Mouse (Mus musculus) layer of hippocampus, postnatal 25 days (tissue): Measurements from ENCODE around the gene Mndal. TPM values are rescaled to one million over a fixed set of nuclear protein-coding genes. Genes with fewer than 3 reads are reported as not detected.
A peak's percentile ranks its signal among the peaks of the same experiment; 100 is the strongest.
"Not testable (repeated sequence)": the region's sequence is repeated elsewhere in the genome, so short reads cannot be mapped to it uniquely, and the experiment has no call there.

ENCODE experiments used
- DNase-seq, 2 experiments: peaks; one replicate each; pipeline ENCODE4 v3.0.0; 2022; ENCODE audit warnings: mixed read lengths in 2 of 2, low spot score in 1 of 2; ENCODE audit errors: extremely low spot score in 1 of 2
- total RNA-seq, 2 experiments: library from RNA; stranded (reverse); gene quantifications; 2 replicates each; pipeline ENCODE4 v1.2.3; 2021

Gene Mndal
- total RNA-seq, result 10 to 100 TPM in 1 of 2 experiments, 1 to 10 TPM in 1; 9.9 to 12.0 TPM

DNA sequence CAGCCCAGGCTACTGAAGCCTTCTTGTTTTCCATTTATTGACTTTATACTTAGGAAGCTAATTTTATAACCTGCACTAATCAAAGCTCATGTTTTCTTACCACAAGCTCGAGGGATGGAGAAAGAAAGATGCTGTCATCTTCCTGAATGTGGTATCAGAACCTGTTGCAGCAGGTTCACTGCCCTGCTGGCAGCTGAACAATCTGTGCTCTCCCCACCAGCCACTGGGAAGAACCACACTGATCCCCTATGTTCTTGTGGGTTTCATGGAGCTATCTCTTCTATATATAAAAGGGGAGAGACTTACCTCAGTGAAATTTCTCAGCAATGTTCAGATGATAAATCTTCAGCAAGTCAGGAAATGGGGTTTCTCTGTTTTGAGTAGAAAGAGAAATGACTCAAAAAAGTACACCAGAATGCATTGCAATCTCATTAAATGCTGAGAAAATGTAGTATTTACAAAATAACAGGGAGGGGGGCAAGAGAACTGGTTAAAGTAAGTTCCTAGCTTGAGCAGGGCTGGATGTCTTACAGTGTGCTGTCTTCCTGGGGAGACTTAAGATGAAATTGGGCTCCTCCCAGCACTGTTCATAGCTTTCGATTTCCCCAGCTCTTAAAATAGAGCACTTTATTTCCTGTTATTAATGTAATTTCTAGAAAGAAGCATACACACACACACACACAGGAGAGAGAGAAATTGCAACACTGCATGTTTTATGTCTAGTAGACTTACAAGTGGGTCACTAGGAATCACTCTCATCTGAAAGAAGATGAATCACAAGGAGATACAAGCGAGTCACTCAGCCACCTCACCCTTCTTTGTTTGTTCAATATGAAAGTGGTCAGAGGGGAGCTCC, at the start of gene Mndal, which contains the start of gene Ifi203:
Gene Mndal (minus strand): TSS at position 568 of the 856 bp plus-strand sequence.
Gene Ifi203 (minus strand): TSS at position 749 of the 856 bp plus-strand sequence.
- peak in 1 of 2 experiments; percentile 11 for DNase-seq

- DNase-seq, result not testable (repeated sequence)
Measured at GRCm38 (mm10) chr1:173982694-173983305, 40.5 kb upstream of the Mndal start, which contains the start of gene Ifi202b. TSS of gene Ifi202b (minus strand) at chr1:173982744.

DNA sequence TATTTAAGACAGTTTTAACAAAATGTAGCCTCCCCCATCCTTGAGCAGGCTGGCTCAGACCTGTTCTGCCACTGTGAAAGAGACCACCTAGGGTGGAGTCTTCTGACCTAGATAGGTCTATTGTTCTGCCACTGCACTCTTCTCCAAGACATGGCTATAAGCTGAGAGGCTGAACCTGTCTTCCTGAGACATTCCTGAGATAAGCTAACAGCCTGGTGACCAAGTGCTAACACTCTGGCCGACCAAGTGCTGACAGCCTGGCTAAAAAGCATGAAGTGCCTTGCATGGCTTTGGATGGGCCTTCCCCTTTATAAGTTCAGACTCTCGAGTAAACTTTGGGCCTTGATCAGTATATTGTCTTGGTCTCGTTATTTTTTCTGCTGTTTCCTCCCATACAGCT, 38.7 kb upstream of the Mndal start:
- DNase-seq, result not testable (repeated sequence)

GRCm38 (mm10) chr1:173977622-173978021, 35.3 kb upstream of the Mndal start:
- no peak for DNase-seq

- DNase-seq, result no peak
Measured at GRCm38 (mm10) chr1:173973111-173973510, 30.8 kb upstream of the Mndal start.

GRCm38 (mm10) chr1:173961491-173961890, 19.2 kb upstream of the Mndal start:
- DNase-seq, result not testable (repeated sequence)

DNA sequence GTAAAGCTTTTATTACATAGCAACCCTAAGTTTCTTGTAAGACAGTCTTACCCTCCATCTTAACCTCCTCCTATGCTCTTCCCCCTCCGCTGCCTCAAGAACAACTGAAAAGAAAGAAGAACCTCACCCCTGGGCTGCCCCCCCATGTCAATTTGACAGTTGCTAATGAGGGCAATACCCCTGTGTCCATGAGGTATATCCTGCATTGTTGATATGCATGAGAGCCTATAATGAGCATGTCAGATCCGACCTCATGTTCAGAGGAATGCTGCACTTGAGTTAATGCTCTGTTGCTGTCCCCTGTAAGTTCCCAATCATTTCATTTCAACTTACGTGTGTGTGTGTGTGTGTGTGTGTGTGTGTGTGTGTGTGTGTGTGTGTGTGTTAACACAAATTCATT, 17.7 kb upstream of the Mndal start:
- DNase-seq, result not testable (repeated sequence)

GRCm38 (mm10) chr1:173955839-173956527, 13.7 kb upstream of the Mndal start:
- not testable (repeated sequence) for DNase-seq

DNA sequence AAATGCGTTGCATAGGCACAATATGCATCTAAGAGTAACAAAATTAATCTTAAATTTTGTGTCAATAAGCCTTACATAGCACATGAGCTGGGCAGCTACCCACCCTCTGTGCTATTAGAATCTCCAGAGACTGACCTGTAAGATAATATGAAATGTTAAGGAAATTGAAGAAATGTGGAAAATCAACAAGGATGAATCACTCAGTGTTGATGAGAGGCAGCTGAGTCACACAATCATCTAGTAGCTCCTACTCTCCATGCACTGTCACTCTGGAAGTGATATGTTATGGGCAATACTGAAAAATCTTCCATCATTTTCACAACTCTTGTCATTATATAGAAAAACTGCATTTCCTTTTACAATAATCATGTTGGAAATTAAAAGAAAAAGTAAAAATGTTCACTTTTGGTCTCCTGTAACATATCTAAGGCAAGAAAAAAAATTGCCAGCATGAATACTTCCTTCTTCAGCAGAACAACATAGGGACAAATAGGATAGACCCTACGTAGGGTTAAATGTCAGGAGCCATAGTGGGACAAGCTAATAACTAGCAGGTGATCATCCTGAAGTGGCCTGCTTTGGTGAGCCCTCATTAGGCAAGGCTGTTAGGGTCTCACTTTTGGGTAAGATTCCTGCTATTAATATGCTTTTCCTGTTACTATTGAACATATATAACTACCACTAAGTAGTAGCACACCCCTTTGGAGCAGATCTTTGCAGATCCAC, 12.9 kb upstream of the Mndal start:
- DNase-seq, result no peak

DNA sequence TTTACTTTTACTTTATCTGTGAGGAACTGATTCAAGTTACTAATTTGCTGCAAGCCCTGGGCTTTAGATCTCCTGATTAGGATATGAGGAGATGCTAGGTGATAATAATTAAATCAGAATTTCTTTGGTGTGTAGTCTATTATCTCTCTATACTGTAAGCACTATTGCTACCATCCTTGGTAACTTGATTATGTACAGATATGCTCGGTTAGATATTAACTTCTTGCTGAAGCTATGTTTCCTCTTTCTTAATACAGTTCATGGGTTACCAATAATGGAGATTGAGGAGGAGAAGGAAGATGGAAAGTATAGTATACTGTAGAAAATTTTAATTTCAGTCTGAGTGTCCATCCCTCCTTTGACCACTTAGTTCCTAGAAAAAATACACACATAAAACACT, 11.3 kb upstream of the Mndal start:
- DNase-seq, result no peak

DNA sequence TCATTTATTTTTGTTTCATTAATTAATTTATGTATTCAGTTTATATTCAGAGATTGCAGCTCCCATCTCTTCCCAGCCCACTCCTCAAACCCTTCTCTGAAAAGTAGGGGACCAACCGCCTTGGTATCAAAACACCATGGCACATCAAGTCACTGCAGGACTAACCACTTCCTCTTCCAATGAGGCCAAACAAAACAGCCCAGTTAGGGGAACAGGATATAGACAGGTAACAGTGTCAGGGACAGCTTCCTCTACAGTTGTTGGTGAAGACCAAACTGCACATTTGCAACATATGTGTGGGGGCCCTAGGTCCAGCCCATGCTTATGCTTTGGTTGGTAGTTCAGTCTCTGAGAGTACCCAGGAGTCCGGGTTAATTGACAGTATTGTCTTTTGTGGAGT, 6.8 kb upstream of the Mndal start:
- DNase-seq, result not testable (repeated sequence)

GRCm38 (mm10) chr1:173942780-173943066, 432 bp upstream of the Mndal start:
- DNase-seq, result peak in 1 of 2 experiments; percentile 4

DNA sequence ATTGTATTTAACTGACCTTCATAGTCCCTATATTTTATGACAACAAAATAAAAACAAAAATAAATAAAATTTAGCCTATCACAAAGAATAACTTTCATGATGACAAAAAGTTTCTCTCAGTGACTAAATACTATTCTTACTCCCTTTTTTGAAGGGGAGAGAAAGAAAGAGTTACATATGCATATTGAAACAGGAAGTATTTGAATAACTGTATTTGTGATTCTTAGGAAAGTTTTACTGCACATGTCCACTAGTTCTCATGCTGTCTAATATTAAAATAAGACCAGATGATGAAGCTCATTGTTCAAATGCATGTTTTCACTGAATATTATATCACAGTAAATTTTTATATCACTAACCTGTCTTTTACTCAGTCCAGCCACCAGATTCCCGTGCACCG, 769 bp downstream of the Mndal start:
- not testable (repeated sequence) for DNase-seq

- DNase-seq, result not testable (repeated sequence)
Measured at GRCm38 (mm10) chr1:173919279-173919678, 23.0 kb downstream of the Mndal start.

GRCm38 (mm10) chr1:173914559-173914958, 27.7 kb downstream of the Mndal start:
- no peak for DNase-seq

DNA sequence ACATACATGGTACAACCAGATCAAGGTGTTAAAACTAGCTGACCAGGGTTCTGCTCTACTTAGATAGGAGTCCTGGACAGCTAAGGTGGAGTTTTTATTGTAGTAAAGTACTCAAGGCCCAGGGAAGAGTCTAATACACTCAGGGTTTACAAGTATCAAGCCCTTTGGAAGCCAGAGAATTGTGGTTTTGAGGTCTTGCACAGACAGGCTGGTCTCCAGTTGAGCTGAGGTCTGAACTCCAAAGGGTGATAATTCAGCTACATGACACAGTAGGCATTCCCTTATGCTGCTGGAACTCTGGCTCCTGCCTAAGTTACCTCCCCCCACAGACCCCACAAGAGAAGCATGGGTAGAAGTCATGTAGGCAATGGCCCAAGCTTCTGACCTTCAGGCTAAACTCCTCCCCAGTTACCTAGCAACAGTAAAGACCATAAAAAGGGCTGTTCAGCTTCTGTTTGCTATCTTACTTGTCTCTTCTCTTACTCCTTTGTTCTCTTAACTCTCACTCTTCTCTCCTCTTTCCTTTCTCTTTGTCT, 29.0 kb downstream of the Mndal start:
- DNase-seq, result not testable (repeated sequence)

DNA sequence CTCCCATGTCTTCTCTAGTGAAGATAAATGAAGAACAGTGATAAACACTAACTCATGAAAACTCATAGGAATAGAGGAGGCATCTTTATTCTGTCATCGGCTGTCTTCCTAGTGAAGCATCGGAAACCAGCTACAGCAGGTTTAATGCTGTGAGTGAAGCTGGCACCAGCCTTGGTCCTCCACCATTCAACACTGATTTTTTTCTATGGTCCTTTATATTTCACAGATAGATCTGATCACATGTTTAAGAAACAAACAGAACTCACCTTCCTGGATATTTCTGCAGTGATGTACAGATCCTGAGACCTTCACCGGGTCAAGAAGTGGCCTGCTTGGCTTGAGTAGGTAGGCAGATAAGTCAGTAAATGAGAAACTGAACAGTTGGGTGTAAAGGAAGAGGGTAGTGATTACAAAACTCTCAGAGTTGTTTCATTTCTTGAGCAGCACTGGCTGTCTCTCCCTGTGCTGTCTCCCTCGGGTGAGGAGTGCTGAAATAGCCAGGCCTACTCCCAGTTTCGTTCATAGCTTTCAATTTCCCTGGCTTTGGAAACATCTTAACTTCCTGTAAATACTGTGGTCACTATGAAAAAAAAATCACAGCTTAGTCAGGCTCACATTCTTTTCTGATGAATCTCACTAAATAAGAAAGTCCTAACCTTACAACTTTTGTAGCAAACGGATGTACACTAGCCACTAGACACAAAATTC, 29.6 kb downstream of the Mndal start, which contains the start of gene Ifi211:
Gene Ifi211 (minus strand): TSS at position 499 of the 708 bp plus-strand sequence.
- not testable (repeated sequence) for DNase-seq

- DNase-seq, result no peak
Measured at GRCm38 (mm10) chr1:173911808-173912464, 30.4 kb downstream of the Mndal start.

DNA sequence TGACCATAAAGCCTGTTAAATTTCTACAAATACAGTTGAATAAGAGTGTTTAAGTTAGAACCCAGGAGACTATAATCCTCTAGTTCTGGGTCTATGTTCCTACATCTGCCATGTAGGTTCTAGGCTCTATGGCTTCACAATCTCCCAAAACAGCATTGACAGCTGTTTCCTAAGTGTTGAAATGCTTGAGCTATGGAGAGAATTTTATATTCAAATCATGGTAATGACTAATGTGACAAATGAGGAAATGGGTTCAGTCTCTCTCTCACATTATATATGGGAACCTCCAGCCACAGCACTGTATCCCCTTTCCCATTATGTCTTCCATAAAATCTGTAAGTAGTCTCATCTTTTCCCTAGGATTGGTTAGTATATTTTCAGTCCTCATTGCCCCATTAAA, 33.9 kb downstream of the Mndal start:
- DNase-seq, result not testable (repeated sequence)
